Mouse (Mus musculus): ENCODE measurements around the gene Itm2b.

Gene Itm2b

DNA sequence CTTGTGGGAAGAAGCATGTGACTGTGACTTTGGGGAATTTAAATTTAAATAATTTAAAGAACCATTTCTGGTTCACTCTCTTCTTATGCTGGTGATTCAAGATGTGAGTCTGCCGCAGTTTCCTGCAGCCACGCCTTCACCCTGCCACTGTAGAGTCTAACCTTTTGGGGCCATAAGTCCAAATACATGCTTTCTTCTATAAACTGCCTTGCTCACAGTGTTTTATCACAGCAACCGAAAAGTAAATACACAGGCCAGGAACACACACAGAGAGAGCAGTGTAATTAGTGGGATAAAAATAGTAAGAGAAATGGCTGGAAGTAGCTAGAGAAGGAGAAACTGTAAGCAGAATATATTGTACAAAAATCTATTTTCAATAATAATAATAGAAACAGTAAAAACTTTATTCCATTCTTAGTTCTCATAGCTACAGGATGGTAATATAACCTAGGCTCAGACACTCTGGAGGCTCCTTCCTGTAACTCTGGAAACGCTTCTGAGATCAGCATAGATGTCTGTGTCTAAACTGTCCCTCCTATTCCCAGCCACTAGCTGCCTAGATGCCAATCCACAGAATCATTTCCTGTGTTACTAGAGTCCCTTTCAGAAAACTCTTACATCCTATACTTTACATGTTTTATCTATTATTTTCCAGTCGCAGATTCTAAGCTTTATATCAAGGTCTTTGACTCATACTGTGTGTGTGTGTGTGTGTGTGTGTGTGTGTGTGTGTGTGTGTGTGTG is 9.3 kb upstream of the Itm2b start:
- no peak for DNase-seq

- no peak for DNase-seq
These were observed 6.4 kb upstream of the Itm2b start for GRCm38 (mm10) chr14:73391457-73391856.

DNA sequence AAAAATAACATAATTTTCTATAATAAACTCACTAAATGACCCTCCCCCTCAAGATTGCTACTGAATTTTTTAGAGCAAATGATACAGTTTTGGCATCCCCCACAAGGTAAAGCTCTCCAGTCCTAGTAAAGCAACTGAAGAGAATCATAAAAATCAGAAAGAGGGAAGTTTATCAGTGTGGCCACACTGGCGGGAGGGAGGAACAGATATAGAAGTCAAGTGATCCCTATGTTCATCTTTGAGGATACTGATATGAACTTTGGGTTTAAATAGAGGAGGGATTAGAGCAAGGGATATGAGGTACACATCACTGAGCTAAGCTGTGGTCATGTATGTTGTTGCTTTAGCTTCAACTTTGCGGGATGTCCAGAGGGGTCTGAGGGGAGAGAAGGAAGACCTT is 5.1 kb upstream of the Itm2b start:
- no peak for DNase-seq

GRCm38 (mm10) chr14:73389059-73389458 is 4.0 kb upstream of the Itm2b start:
- DNase-seq: no peak

- DNase-seq: no peak
These were observed 3.5 kb upstream of the Itm2b start for GRCm38 (mm10) chr14:73388546-73388945.

DNA sequence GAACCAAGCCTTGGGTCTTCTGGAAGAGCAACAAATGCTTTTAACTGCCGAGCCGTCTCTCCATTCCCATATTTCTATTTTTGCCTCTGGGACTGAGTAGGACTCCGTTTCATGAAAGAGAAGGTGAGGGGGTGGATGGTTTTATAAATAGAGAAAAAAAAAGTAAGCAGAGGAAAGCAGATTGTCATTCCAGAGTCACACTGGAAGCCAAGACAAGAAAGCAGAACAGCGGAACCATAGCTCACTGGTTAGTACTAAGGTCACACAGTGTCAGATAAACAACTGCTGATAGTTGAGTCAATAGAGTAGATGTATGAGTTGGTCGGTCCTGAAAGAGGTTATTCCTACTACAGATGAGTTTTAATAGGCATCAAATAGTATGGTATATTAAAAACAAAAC is 1.4 kb upstream of the Itm2b start:
- DNase-seq: no peak

GRCm38 (mm10) chr14:73385720-73386374 is 758 bp upstream of the Itm2b start:
- peak in 1 of 2 experiments; percentile 20 for DNase-seq

- no peak for DNase-seq
These were observed 560 bp downstream of the Itm2b start for GRCm38 (mm10) chr14:73384546-73384912.

- DNase-seq: no peak
These were observed 1.3 kb downstream of the Itm2b start for GRCm38 (mm10) chr14:73383746-73384145.

DNA sequence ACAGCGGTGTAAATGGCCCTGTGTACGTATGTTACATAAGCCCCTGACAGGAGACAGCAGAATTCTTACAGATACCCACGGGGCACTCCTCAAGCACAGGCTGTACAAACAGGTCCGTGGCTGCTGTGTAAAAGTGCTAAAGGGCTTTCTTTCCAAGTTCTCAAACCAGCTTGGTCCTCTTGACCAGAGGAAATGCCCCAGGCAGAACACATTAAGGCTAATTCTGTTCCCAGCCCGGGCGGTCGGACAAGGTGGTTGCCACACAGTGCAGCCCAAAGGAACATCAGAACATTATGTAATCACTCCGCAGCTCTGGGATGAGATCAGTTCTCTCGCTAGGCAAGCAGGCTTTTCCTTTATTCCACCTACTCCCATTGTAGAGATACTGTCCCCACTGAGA is 2.4 kb downstream of the Itm2b start:
- peak; percentile 63 to 80 for DNase-seq

DNA sequence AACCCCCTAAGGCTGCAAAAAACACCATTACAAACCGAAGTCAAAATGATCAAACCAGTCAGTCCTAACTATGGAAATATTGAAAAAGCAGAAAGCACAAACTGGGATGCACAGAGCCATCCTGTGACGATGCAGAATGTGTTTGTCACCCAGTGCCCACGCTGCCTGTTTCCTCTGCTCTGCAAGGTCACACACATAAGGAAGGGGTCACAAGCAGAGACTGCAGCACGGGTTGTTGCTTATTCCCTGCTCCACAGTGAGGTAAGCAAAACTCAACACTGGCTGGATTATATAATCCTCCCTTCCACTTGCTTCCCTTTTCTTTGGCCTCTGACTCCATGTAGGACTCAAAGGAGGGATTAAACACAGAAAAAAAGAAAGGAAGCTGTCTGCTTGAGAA is 3.5 kb downstream of the Itm2b start:
- DNase-seq: no peak

DNA sequence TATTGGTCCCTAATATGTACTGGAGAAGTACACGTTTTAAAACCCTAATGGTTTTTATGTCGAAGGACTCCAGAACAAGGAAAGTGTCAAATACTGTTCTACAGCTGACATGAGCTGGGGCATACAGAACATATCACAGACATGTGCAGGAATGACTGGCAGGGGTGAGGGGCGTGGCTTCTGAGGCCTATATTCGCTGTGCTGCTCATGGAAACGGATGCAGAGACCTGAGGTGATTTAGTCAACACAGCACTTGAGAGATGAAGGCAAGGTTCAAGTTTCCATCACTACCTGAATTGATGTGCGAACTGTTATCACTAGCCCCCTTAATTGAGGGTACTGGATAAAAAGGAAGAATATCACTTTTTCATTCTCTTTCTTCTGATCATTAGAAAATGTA is 7.3 kb downstream of the Itm2b start:
- no peak for DNase-seq

- DNase-seq: no peak
These were observed 8.2 kb downstream of the Itm2b start for GRCm38 (mm10) chr14:73376920-73377319.

DNA sequence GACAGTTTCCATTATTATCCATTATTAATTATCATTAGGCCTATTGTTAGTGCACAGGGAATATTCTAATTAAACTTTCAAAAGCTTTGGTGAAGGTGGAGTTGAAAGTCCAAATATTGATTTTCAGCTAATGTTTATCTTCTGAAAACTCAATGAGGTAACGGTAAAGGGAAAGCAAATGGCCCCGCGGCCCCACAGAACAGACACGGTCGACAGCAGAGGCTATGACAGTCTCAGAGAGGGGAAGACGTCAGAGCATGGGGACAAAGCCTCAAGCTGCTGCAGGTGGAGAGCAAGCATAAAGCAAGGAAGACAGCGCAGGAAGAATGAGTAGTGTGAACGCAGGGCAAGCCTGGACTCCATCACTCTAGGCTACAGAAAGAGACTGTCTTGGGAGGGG is 9.2 kb downstream of the Itm2b start:
- no peak for DNase-seq

- no peak for DNase-seq
These were observed 9.6 kb downstream of the Itm2b start for GRCm38 (mm10) chr14:73375445-73375844.

DNA sequence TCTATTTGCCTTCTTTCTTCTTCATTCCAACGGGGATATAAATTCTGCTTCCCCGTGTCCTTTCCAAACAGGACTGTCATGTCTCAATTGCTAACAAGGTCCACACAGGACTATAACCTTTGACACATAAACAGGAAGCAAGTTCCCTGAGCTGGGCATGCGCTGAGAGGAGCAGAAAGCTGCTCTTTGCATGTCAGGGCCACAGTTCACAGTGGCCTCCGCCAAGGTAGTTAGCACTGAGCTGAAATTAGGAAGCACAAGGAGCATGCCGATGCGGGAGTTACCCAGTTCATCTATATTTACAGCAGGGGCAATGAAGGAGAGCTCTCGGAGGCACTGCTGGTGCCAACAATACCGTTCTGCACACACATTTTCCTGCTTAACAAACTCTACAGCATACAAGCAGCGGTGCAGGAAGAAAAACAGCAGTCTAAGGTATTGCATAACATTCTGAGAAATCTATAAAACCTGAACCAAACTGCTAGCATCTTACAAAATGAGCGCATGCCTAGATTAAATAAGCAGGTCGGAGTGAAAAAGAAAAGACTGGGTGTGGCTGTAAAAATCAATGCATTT is 10.7 kb downstream of the Itm2b start:
- DNase-seq: no peak

DNA sequence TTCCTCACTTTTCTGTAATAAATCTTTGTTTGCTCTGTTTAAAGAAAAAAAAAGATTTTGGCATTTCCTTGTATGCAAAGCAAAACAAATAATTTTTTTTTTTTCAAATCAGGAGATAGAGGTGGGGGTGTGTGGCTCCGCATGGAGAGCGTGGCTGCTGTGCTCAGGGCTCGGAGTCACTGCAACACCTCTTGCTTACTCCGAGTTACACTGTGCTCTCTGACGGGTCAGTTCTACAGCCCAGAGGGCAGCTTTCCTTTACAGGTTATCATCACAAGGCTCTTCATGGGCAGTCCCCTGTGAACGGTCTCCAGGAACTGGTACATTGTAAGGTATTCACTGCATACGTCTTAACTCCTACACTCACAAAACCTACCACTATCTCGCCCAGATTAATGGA is 11.5 kb downstream of the Itm2b start:
- no peak for DNase-seq

DNA sequence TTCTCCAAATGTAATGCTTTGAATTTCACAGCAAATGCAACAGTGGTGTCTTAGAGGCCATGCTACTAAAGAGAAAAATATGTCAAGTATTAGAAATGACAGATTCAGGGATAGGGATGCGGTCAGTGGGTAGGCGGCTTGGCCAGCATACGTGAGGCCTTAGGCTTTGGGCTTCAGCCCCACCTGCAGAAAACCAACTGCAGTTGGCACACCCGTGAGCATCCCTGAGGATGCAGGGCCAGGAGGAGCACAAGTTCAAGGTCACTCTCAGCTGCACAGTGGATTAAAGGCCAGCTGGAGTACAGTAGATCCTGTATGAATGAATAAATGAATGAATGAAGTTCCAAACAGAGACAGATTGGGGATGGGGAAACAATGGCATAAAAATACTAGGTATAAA is 12.1 kb downstream of the Itm2b start:
- no peak for DNase-seq

- no peak for DNase-seq
These were observed 13.5 kb downstream of the Itm2b start for GRCm38 (mm10) chr14:73371577-73371976.

- DNase-seq: no peak
These were observed 14.3 kb downstream of the Itm2b start for GRCm38 (mm10) chr14:73370695-73371372.

DNA sequence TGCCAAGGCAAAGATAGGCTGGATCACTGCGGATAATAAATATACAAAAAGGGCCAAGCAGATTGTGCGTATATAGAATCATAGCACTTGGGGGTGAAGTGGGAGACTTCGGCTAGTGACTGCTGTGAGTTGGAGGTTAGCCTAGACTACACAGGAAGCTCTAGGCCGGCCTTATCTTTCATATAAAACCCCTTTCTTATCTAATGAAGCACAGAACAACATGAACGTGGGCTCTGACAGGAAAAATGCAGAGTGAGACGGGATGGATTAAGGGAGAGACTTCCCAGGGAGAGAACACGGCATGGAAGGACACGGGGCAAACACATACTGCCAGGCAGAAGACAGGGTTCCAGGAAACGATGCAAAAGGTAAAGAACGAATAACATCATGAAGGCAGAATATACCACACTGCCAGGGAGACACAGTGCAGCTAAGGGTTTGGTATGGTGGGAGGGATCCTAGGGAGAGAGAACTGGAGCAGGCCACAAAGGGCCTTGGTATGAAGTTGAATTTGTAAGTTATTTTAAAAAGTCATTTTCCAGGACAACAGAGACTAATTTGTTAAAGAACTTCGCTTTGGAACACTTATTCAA is 14.9 kb downstream of the Itm2b start:
- no peak for DNase-seq

GRCm38 (mm10) chr14:73369634-73370033 is 15.5 kb downstream of the Itm2b start:
- DNase-seq: no peak

DNA sequence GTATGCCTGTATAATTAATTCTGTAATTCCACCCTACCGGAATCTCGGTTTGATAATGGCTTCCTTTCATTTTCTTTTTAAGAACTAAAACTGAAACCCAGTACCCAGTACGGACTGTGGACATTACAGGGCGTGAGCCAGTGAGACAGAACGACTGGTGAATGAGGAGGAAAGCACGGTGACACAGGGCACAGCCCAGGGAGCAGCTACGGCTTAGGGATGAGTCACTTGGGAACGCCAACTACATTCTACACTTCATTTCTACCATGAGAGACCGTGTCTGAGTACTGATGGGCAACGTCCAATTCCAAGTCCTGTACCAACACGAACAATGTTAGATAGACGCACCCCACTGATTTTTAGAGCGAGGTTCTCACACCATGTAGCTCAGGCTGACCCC is 16.1 kb downstream of the Itm2b start:
- DNase-seq: no peak

All from cerebellum, postnatal 14 days (tissue).